Mouse (Mus musculus) ES-E14 (cell line): ENCODE measurements around the gene Wdr3. TPM values are rescaled to one million over a fixed set of nuclear protein-coding genes. Genes with fewer than 3 reads are reported as not detected.

Source experiments
- DNase-seq: peaks from one replicate; pipeline ENCODE4 v3.0.0-alpha.2; 2013; ENCODE audit warnings: low read depth, low spot score
- H3K27ac ChIP-seq: 2 replicates; pipeline ENCODE4 v1.5.1; 2012; ENCODE audit warnings: low read depth, mild to moderate bottlenecking, low read length, moderate library complexity, mixed read lengths; ENCODE audit not compliant: poor library complexity, insufficient read depth, severe bottlenecking
- H3K36me3 ChIP-seq: 2 replicates; pipeline ENCODE4 v1.6.1; 2012; ENCODE audit warnings: mild to moderate bottlenecking, low read length, moderate library complexity, mixed read lengths; ENCODE audit not compliant: control insufficient read depth, poor library complexity, insufficient read depth, severe bottlenecking
- H3K4me1 ChIP-seq, 2 experiments: fragments of 150-350 bp in 1 of 2; sonication (generic) in 1 of 2; 2 replicates each; pipeline ENCODE4 v1.6.1; 2012; ENCODE audit warnings: low read length in 2 of 2, mild to moderate bottlenecking in 1 of 2, mixed read lengths in 1 of 2; ENCODE audit not compliant: control insufficient read depth in 2 of 2, insufficient read depth in 2 of 2, poor library complexity in 1 of 2
- H3K4me3 ChIP-seq, 2 experiments: fragments of 150-350 bp in 1 of 2; sonication (generic) in 1 of 2; 2 replicates each; pipeline ENCODE4 v1.5.1; 2012; ENCODE audit warnings: low read length in 2 of 2, low read depth in 1 of 2, mild to moderate bottlenecking in 1 of 2, mixed read lengths in 1 of 2; ENCODE audit not compliant: insufficient read depth in 1 of 2, poor library complexity in 1 of 2, severe bottlenecking in 1 of 2
- H3K9ac ChIP-seq: 2 replicates; pipeline ENCODE4 v1.6.1; 2012; ENCODE audit warnings: low read depth, mild to moderate bottlenecking, low read length, mixed read lengths; ENCODE audit not compliant: poor library complexity, insufficient read depth, severe bottlenecking
- H3K9me3 ChIP-seq: fragments of 150-350 bp; sonication (generic); 2 replicates; pipeline ENCODE4 v1.6.1; 2012; ENCODE audit warnings: low read depth, mild to moderate bottlenecking, low read length; ENCODE audit not compliant: control insufficient read depth, insufficient read depth
- CHD2 ChIP-seq: IDR thresholded peaks from 2 replicates; pipeline ENCODE4 v1.6.1; 2014; ENCODE audit warnings: mild to moderate bottlenecking, low read depth, low read length, inconsistent platforms
- HCFC1 ChIP-seq: IDR thresholded peaks from 2 replicates; pipeline ENCODE4 v1.6.1; 2012; ENCODE audit warnings: low read length, inconsistent platforms, borderline replicate concordance; ENCODE audit not compliant: insufficient read depth
- MAFK ChIP-seq: IDR thresholded peaks from 2 replicates; pipeline ENCODE4 v1.6.1; 2014; ENCODE audit warnings: mild to moderate bottlenecking, low read depth, low read length, inconsistent platforms; ENCODE audit not compliant: insufficient read depth
- ZC3H11A ChIP-seq: IDR thresholded peaks from 2 replicates; pipeline ENCODE4 v1.6.1; 2012; ENCODE audit warnings: low read depth, mild to moderate bottlenecking, inconsistent platforms, low read length, borderline replicate concordance
- ZNF384 ChIP-seq: IDR thresholded peaks from 2 replicates; pipeline ENCODE4 v1.6.1; 2012; ENCODE audit warnings: low read depth, low read length, inconsistent platforms
- in situ Hi-C, 2 experiments: fragments of 600-800 bp; cut with MboI; formaldehyde crosslinking; loops; one replicate each; pipeline ENCODE4 v1.15.1; 2025; ENCODE audit warnings: low sequenced_read_pairs in 2 of 2, inconsistent platforms in 1 of 2; ENCODE audit not compliant: unreplicated experiment in 2 of 2
- total RNA-seq: library from RNA; depleted of rRNA; stranded (reverse); fragments of 300-350 nt; gene quantifications from 2 replicates; pipeline ENCODE4 v1.2.3, GENCODE M21; 2012

Wdr3 gene
- total RNA-seq, 1 experiment = 89.8 TPM

- H3K9me3 ChIP-seq = no peaks in the 10 kb centered on the region
- DNase-seq = no peak
- in situ Hi-C loops = loop anchor here in 1 of 2 experiments (25.0 kb wide), 1 partner anchor 1424 kb away; no protein-coding TSS in a partner anchor
- H3K9ac ChIP-seq = no peak overlapping the region
- no peak overlapping the region for H3K27ac ChIP-seq
- H3K4me1 ChIP-seq = peaks cover 0 to 3% of the 10 kb centered on the region in 2 experiments; a peak in 1 of 4 replicates
- peaks cover 12% of the 10 kb centered on the region for H3K36me3 ChIP-seq
- TF ChIP-seq ZNF384 = no peak
- TF ChIP-seq MAFK = no peak
- TF ChIP-seq HCFC1 = no peak
- no peak for TF ChIP-seq ZC3H11A
- H3K4me3 ChIP-seq = no peak overlapping the region
These were observed 1.3 kb upstream of the Wdr3 start for GRCm38 (mm10) chr3:100163556-100163955.

GRCm38 (mm10) chr3:100161665-100162314 lies 417 bp downstream of the Wdr3 start:
- Histone ChIP-seq H3K4me3 (peak overlapping the region; percentile 94 to 98), H3K9me3 (no peaks in the 10 kb centered on the region), H3K9ac (peak overlapping the region; percentile 96), H3K36me3 (peaks cover 20% of the 10 kb centered on the region), H3K27ac (no peak overlapping the region), H3K4me1 (peaks cover 0 to 3% of the 10 kb centered on the region in 2 experiments; a peak in 1 of 4 replicates)
- in situ Hi-C loops = loop anchor here in 1 of 2 experiments (25.0 kb wide), 1 partner anchor 1426 kb away; no protein-coding TSS in a partner anchor
- TF ChIP-seq HCFC1 (no peak), MAFK (no peak), CHD2 (no peak), ZNF384 (no peak), ZC3H11A (no peak)
- DNase-seq = no peak

GRCm38 (mm10) chr3:100160682-100161445 lies 1.3 kb downstream of the Wdr3 start:
- Histone ChIP-seq H3K36me3 (peaks cover 29% of the 10 kb centered on the region), H3K9ac (peak overlapping the region; percentile 96; the same call in 1 of the 2 replicates), H3K4me3 (peak overlapping the region; percentile 94 to 98; a peak in 3 of 4 replicates), H3K27ac (no peak overlapping the region), H3K4me1 (peaks cover 0 to 3% of the 10 kb centered on the region in 2 experiments; a peak in 1 of 4 replicates), H3K9me3 (no peaks in the 10 kb centered on the region)
- no peak for DNase-seq
- no peak for TF ChIP-seq HCFC1
- no peak for TF ChIP-seq CHD2
- no peak for TF ChIP-seq MAFK
- in situ Hi-C loops = loop anchor here in 1 of 2 experiments (25.0 kb wide), 1 partner anchor 1426 kb away; no protein-coding TSS in a partner anchor

GRCm38 (mm10) chr3:100122445-100122844 lies 39.8 kb downstream of the Wdr3 start:
- in situ Hi-C loops = no loop called here
- Histone ChIP-seq H3K36me3 (no peaks in the 10 kb centered on the region), H3K9me3 (no peaks in the 10 kb centered on the region), H3K27ac (no peak overlapping the region), H3K9ac (no peak overlapping the region), H3K4me3 (no peak overlapping the region), H3K4me1 (no peaks in the 10 kb centered on the region)
- DNase-seq = no peak
- TF ChIP-seq ZNF384 (no peak), MAFK (no peak), HCFC1 (no peak), CHD2 (no peak), ZC3H11A (no peak)
